Mouse (Mus musculus): Measurements from ENCODE around the gene Uqcc1.

- TF ChIP-seq CTCF (IDR thresholded peaks at IDR 0.05; ENCODE audit: low read depth) (no peak), EP300 (IDR thresholded peaks at IDR 0.05; ENCODE audit: low read depth) (no peak)
Measured at GRCm38 (mm10) chr2:155923143-155923542, 7.0 kb downstream of the Uqcc1 start.
